In genomic region chr2:170436204-170436603, GRCm38 (mm10) we compare ENCODE assay signal across 20 mouse cellular contexts. TPM values are rescaled to one million over a fixed set of nuclear protein-coding genes. Genes with fewer than 3 reads are reported as not detected.
DNase-seq lines count a peak whose midpoint lies in the region; ATAC-seq and TF ChIP-seq lines count a peak whose summit lies in the region.
"Had no signal": no experiment of that assay in that cellular context is flagged by ENCODE, and none has a peak within 500 bp of the region (broad histone marks: within the 10 kb centered on the region; RNA-seq: fewer than 3 reads in every experiment).

No protein-coding gene starts in this region.

- H3K36me3 ChIP-seq in midbrain, postnatal 0 days (ENCODE audit: insufficient read depth, low read length) = no peaks in the 10 kb centered on the region
- H3K36me3 ChIP-seq in midbrain, embryonic 11.5 days (ENCODE audit: control insufficient read depth, insufficient read depth, low read length) = no peaks in the 10 kb centered on the region
- H3K36me3 ChIP-seq: embryonic facial prominence, embryonic 13.5 days; forebrain, embryonic 12.5 days; heart, embryonic 12.5 days; hindbrain, embryonic 12.5 days; intestine, embryonic 15.5 days had no signal

- no peaks in the 10 kb centered on the region for H3K9me3 ChIP-seq in midbrain, postnatal 0 days (ENCODE audit: low read length)
- H3K9me3 ChIP-seq in midbrain, embryonic 11.5 days (ENCODE audit: control insufficient read depth, low read length) = no peaks in the 10 kb centered on the region
- H3K9me3 ChIP-seq: embryonic facial prominence, embryonic 13.5 days; forebrain, embryonic 12.5 days; heart, embryonic 12.5 days; hindbrain, embryonic 12.5 days; intestine, embryonic 15.5 days had no signal

- peak; percentile 32 for DNase-seq in midbrain, postnatal 0 days (ENCODE audit: low spot score)
- DNase-seq in midbrain, embryonic 11.5 days (ENCODE audit: low spot score, missing footprints) = no peak
- peak; percentile 47 for DNase-seq in c-Kit-positive CD71-negative TER-119-negative erythroid progenitor cells, embryonic 14.5 days (ENCODE audit: low read depth)
- no peak for DNase-seq in layer of hippocampus, adult 9-10 months (ENCODE audit: low spot score)
- no peak for DNase-seq in c-Kit-positive CD71-positive TER-119-positive erythroid progenitor cells, embryonic 14.5 days (ENCODE audit: low spot score)
- DNase-seq in cerebellum, postnatal 4 days (ENCODE audit: low spot score in 2 of 2) = no peak
- DNase-seq: adrenal gland, adult 8-10 months; adrenal gland, postnatal 36 days; cerebellum, adult 11-12 months; cerebellum, adult 9-11 months; gastrocnemius, postnatal 10 days; heart, postnatal 36 days had no signal

- no peaks in the 10 kb centered on the region for H3K27me3 ChIP-seq in midbrain, postnatal 0 days (ENCODE audit: insufficient read depth, low read length)
- no peaks in the 10 kb centered on the region for H3K27me3 ChIP-seq in midbrain, embryonic 11.5 days (ENCODE audit: control insufficient read depth, insufficient read depth, low read length)
- H3K27me3 ChIP-seq: intestine, embryonic 15.5 days had no signal

- H3K4me2 ChIP-seq in midbrain, postnatal 0 days (ENCODE audit: low read depth, low read length, poor library complexity, severe bottlenecking) = no peak overlapping the region
- H3K4me2 ChIP-seq in midbrain, embryonic 11.5 days = no peak overlapping the region
- H3K4me2 ChIP-seq: embryonic facial prominence, embryonic 13.5 days; forebrain, embryonic 12.5 days; heart, embryonic 12.5 days; hindbrain, embryonic 12.5 days; intestine, embryonic 15.5 days had no signal

- no peak overlapping the region for H3K9ac ChIP-seq in midbrain, postnatal 0 days (replicated peaks; ENCODE audit: low read length, poor library complexity, severe bottlenecking)
- no peak overlapping the region for H3K9ac ChIP-seq in midbrain, embryonic 11.5 days (ENCODE audit: low read length)
- H3K9ac ChIP-seq: embryonic facial prominence, embryonic 13.5 days; forebrain, embryonic 12.5 days; heart, embryonic 12.5 days; hindbrain, embryonic 12.5 days; intestine, embryonic 15.5 days had no signal

- H3K4me3 ChIP-seq in midbrain, postnatal 0 days (ENCODE audit: low read depth, low read length) = no peak overlapping the region
- no peak overlapping the region for H3K4me3 ChIP-seq in midbrain, embryonic 11.5 days (ENCODE audit: low read depth, low read length)
- H3K4me3 ChIP-seq: embryonic facial prominence, embryonic 13.5 days; forebrain, embryonic 12.5 days; heart, embryonic 12.5 days; hindbrain, embryonic 12.5 days; intestine, embryonic 15.5 days had no signal

- ATAC-seq in midbrain, postnatal 0 days (ENCODE audit: low FRiP score) = no peak
- ATAC-seq in midbrain, embryonic 11.5 days (ENCODE audit: low FRiP score) = no peak
- peak; percentile 98 for ATAC-seq in megakaryocyte, adult 5-6 weeks (ENCODE audit: poor library complexity, severe bottlenecking)
- ATAC-seq in neutrophil, adult 5-6 weeks (ENCODE audit: extremely low read depth, insufficient number of reproducible peaks, low FRiP score, poor library complexity, severe bottlenecking) = peak; percentile 68
- ATAC-seq: forebrain, embryonic 16.5 days; intestine, embryonic 15.5 days had no signal

- H3K27ac ChIP-seq in midbrain, postnatal 0 days (ENCODE audit: low read depth, low read length) = no peak overlapping the region
- H3K27ac ChIP-seq in midbrain, embryonic 11.5 days (ENCODE audit: low read depth, low read length) = no peak overlapping the region
- H3K27ac ChIP-seq: embryonic facial prominence, embryonic 13.5 days; forebrain, embryonic 12.5 days; hindbrain, embryonic 12.5 days; intestine, embryonic 15.5 days had no signal

- no peak for TF ChIP-seq CTCF in midbrain, postnatal 0 days (IDR thresholded peaks at IDR 0.05)

- WGBS in midbrain, postnatal 0 days = 75% methylated on average over 4 of the region's 4 CpGs
- WGBS in midbrain, embryonic 11.5 days = 76% methylated on average over 4 of the region's 4 CpGs

- no peaks in the 10 kb centered on the region for H3K4me1 ChIP-seq in midbrain, postnatal 0 days (ENCODE audit: insufficient read depth, low read length)
- H3K4me1 ChIP-seq in midbrain, embryonic 11.5 days (ENCODE audit: control insufficient read depth, insufficient read depth, low read length) = no peaks in the 10 kb centered on the region
- H3K4me1 ChIP-seq: forebrain, embryonic 12.5 days; heart, embryonic 12.5 days had no signal

RNA-seq across cellular contexts. Expression of gene Bcas1, which starts 8.6 kb away (rescaled TPM):
- total RNA-seq in midbrain, postnatal 0 days (2014; rRNA removed) = 9.4 and 9.6 TPM in 2 replicates
- polyA plus RNA-seq in midbrain, postnatal 0 days (2015; fragmentation: Nextera tagmentation; extraction: Ambion mirVana) = 7.5 and 8.5 TPM in 2 replicates
- polyA plus RNA-seq in midbrain, embryonic 11.5 days (2014; fragmentation: Nextera tagmentation; extraction: Ambion mirVana) = 2.4 and 2.7 TPM in 2 replicates
- 0.27 TPM in 1 of 2 replicates, not detected in the other for total RNA-seq in megakaryocyte, adult 5-6 weeks (2015)
- total RNA-seq in megakaryocyte, adult 5-6 weeks (2017) = not detected in 2 replicates
- total RNA-seq in neutrophil, adult 5-6 weeks (2017) = 1.9 and 2.9 TPM in 2 replicates
- total RNA-seq: heart, postnatal 36 days had no signal

Comparison
In these comparisons a context has a peak if more than half of its experiments do, and no peak if none do; other contexts are left out.
1. DNase-seq: peak in midbrain, postnatal 0 days (single experiment) and c-Kit-positive CD71-negative TER-119-negative erythroid progenitor cells, embryonic 14.5 days (single experiment); none in midbrain, embryonic 11.5 days (single experiment), layer of hippocampus, adult 9-10 months (single experiment), c-Kit-positive CD71-positive TER-119-positive erythroid progenitor cells, embryonic 14.5 days (single experiment) and cerebellum, postnatal 4 days (0 of 2).
2. ATAC-seq: peak in megakaryocyte, adult 5-6 weeks (single experiment) and neutrophil, adult 5-6 weeks (single experiment); none in midbrain, postnatal 0 days (single experiment) and midbrain, embryonic 11.5 days (single experiment).